Mouse (Mus musculus) urinary bladder, postnatal 10 days (tissue): Measurements from ENCODE around the gene Gm49601.

Experiments used
- DNase-seq: peaks from one replicate; pipeline ENCODE4 v3.0.0; 2022; ENCODE audit warnings: low spot score

Gene Gm49601

DNA sequence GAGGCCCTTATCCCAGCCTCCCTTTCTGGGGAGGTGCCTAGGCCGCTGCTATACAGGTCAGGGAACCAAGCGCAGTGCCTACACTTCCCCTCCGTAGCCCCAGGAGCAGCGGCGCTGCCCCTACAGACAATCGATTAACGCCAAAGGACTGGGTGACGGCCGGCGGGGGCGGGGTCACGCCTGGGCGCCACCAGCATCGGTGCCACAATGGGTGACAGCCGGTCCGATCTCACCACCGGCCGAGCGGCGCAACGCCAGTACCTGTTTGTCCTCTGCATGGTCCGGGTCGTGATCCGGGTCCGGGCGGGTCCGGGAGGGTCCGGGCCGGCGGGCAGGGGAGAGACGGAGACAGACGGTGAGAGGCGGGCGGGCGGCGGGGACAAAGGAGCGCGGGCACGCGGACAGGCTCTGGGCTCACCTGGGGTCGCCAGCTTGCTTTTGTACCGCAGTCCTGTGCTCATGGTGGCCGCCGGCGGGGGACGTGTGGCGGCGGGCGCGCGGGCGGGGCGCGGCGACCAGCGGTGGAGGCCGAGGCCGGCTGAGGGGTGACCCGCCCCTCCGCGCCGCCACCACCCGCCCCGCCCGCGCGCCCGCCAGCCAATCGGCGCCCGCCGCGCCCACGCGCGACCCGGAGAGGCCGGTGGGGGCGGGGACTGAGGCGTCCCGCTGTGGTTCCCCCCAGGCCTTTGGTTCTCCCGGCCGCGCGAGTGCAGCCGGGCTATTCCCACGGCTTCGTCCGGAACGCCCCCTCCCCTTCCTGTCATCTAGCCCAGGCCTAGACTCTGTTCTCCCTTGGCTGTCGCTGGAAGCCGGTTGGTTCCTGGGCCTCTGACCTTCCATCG is 3.4 kb upstream of the Gm49601 start, which contains the start of gene Sept5:
TSS of gene Sept5 (minus strand) at position 565 of the 842 bp plus-strand sequence.
- no peak for DNase-seq

DNA sequence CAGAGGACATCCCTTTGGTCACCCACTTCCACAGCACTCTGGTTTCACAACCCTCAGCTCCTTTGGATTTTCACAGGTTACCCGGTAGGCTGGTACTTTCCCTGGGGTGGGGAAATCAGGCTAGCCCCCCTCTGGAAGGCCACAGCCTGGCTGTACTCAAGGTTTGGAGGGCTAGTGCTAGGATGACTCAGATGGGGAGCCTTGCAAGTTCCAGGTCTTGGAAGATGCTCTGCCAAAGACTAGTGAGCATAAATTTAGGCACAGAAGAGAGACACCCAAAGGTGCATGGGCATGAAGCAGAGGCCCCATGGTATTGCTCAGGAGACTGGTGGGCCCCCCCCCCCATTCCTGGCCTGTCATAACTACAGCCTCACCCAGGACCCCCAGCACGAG is 2.7 kb upstream of the Gm49601 start:
- DNase-seq, result no peak

DNA sequence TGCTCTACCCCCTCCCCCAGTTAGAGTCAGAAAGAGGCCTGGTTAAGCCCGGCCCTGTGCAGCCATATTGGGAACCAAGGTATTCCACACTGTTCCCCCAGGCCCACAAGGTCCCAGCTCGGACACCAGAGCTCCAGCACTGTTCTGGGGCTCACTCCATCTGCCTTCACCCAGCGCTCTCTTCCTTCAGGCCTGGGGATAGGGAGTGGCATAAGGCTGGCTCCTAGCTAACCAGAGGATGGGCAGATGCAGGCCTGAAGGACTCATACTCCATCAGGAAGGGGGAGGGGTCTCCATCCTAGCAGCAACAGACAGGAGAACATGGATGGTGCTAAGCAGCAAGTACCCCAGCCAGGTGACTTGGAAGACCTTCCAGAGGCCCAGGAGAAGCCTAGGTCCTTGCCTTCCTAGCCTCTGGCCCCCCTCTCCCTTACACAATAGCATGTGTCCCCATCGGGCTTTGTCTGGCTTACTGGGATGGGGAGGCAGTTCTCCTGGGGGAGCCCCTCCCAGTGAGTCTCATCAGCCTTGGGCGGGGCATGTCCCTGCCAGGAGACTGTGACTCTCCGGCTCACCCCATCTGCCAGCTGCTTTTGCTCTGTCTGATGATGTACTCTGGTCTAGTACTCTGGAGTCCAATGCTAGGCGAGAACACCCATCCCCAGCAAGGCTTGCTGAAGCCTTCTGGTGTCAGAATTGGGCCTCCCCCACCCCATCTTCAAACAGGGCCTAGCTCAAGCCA is 2.1 kb upstream of the Gm49601 start:
- DNase-seq, result no peak

DNA sequence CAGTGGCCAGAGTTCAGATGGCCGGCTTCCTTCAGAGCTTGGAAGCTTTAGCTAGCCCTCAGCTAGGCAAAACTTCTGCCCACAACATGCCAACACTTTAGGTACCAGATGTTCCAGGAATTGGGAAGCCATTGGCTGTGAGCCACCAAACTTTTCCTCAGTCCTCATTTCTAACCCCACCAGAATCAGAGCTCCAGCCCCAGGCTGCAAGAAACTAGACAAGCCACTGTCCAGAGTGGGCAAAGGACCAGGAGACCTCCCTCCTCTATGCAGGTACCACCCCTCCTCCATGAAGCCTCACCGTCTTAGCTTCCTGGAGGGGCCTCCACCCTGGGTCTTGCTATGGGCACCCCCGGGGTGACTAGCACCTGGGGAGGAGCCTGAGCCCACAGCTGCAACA is 936 bp upstream of the Gm49601 start:
- DNase-seq, result no peak

DNA sequence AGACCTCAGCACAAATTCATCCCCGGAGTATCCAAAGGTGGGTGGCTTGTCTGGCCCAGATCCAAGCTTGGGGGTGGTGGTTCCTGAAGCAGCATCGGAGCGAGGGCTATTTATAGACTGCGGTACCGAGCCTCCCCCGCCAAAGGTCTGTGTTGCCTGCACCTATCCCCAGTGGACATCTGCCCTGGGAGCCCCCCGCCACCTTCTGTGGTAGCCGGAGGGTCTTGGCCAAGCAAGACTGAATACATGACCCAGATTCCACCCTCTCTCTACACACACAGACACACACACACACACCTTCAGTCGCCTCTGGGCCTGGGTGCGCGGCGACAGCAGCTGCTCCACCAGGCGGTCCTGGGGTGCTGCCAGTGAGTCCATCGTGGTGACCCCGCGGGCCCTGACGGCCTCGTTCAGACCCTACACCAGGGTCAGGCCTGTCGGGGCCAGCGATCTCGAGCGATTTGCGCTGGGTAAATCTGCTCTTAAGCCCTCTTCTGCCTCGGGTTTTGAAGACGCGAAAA is 376 bp downstream of the Gm49601 start:
- DNase-seq, result no peak

DNA sequence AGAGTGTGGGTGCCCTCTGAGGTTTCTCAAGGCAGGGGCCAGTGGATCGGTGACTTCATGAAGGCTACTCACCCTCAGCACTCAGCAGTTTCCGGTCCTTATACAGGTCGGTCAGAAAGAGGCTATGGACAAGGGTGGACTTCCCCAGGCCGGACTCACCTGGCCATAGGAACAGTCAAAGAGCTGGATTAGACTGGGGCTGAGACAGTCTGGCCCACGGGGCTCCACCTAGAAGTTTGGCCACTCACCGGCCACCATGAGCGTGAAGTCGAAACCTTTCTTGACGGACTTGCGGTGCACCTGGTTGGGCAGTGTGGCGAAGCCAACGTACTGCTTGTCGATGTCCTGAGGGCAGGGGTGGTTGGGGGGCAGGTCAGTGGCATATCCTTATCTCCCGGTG is 1.1 kb downstream of the Gm49601 start:
- DNase-seq, result no peak

DNA sequence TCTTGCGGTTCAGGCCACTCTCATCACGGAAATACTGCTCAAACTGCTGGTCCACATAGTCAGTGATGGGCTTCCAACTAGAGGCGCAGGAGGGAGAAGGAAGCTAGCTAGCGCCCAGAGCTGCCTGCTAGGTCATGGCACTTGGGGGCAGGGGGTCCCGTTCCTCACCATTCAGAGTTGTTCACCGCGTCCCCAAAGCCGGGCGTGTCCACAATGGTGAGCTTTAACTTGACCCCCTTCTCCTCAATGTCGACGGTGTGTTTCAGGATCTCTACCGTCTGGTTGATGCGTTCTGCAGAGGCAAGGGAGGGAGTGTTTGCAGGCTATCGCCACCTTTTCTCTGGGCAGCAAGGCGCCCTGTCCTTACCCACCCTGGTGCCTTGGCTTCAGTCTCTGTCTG is 1.6 kb downstream of the Gm49601 start:
- DNase-seq, result no peak

DNA sequence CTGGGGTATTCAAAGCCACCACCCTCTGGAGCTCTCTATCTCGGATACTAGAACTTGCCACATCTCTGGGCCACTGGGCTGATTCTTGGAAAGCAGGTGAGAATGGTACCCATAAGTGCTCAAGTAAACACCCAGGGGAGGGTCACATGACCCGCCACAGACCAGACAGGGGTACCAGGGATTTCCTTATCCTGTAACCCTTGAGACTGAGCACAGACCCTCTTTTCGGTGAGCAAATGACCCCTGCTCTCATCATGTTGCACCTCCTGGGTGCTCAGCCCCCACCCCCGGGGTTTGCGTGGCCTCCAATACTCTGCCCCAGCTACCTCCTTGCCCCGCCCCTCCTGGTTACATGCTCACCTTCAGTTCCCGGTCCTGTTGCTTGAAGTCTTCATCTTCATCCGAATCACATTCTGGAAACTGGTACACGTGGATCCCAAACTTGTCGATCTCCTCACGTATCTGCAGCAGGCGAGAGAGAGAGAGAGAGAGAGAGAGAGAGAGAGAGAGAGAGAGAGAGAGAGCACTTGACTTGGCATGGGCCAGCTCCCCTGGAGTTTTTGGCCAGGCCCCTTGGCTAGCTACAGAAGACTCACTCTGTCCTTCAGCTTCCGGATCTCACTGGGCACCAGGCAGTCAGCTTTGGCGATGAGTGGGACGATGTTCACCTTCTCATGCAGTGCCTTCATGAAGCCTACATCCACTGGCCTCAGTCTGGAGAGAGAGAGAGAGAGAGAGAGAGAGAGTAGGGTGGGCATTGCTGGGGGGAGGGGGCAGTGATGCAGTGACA is 2.3 kb downstream of the Gm49601 start:
- no peak for DNase-seq

DNA sequence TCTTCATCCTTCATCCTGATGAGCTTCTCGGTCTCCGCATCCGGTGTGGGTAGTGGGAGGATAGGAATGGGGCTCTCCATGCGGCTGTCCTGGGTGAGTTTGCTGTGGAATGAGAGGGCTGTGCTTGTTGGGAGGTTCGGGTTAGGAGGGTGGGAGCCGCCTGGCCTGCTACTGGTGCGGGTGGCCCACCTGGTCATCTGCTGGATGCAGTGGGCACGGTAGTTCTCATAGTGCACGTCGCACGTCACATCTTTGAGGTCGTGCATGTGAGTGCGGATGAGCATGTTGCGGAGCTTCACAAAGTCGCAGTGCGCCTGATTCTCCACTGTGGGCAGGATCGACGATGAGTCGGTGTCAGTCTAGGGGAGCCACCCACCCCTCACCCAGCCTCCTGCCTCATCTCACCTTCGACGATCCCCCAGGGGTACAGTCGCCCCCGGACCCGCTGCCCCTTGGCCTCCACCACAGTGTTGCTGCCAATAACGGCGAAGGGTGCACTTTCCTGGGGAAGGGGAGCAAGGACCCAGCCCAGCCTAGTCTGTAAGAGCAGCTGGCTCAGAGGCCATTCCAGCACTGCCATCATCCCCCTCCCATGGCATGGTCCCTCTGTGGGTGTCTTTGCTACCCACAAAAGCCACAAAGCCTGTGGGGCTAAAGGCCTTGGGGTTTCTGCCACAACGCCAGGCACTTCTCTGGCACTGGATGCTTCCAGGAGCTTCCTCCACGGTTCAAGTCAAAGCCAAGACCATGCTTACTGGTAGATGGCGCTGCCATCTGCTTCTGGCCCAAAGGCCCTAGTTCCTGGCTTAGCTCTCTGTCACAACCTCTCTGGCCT is 3.1 kb downstream of the Gm49601 start:
- DNase-seq, result no peak

DNA sequence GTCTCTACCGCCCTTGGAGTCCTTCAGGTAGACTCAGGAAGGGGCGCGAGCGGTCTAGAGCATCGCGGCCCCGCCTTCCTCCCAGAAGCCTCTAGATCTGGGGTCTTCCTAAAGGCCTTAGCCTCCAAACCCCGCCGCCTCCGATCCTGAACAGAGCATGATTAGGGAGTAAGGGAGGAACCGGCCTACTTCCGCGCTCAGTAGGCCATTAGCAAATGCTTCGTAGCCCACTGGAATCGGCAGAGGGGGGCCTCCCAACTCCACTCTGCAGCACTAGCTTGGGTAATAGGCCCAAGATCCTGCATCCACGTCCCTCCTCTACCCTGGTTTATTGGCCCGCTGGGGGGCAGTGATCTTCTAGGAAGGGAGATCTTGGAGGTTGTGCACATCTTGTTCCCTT is 4.2 kb downstream of the Gm49601 start, which contains the start of gene Gp1bb:
TSS of gene Gp1bb (minus strand) at position 385 of the 400 bp plus-strand sequence.
- DNase-seq, result no peak

DNA sequence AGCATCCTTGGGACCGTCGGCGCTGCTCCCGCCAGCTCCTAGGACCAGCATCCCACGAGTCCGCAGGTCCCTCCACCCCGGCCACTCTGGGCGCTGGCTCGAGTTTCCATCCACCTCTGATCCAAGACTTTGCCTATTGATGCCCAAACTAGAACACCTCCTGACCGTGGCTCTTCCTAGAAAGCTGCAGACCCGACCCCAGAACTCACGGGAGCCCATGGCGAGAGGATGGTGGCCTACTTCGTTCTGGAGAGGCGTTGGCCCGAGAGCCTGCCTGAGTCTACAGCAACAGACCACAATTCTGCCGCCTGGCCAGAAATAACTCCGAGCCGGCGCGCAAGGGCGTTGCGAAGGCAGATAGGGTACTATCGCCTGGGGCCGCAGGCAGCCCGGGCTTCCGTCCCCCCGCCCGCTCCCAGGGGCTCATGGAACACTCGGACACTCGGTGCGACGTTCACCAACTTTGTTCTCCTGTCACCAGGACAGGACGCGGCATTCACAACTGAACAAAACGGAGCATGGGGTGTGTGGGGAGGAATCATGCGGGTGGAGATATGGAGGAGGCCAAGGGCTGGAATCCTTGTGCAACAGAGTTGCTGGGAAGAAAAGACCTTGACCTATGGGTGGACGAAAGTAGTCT is 4.7 kb downstream of the Gm49601 start:
- DNase-seq, result no peak

DNA sequence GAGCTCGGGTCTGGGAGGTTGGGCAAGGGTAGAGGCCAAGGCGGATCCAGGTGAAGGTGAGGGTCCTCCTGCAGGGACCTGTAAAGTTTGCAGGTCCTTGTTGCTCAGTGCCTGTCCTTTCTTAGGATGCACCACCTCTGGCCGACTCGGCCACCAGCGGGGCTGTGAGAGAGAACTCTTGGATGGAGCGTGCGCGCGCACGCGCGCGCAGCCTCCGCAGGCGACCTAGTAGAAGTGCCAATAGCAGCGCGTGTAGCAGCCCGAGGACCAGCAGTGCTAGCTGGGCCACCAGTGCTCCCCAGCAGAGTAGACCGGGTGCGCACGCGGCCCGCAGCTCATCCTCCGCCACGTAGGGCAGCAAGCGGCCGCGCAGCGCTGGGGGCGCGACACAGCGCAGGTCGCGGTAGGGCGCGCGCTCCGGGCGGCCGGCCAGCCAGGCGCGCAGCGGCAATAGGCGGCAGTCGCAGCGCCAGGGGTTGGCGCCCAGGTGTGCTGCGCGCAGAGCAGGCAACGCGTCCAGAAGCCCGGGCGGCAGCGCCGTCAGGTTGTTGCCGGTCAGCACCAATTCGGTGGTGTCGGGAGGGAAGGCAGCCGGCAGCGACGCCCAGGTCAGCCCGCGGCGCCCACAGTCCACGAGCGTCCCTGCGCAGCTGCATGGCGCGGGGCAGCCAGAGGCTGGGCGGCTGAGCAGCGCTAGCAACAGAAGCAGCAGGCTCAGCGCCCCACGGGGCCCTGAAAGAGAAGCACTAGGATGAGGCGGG is 5.4 kb downstream of the Gm49601 start:
- no peak for DNase-seq

DNA sequence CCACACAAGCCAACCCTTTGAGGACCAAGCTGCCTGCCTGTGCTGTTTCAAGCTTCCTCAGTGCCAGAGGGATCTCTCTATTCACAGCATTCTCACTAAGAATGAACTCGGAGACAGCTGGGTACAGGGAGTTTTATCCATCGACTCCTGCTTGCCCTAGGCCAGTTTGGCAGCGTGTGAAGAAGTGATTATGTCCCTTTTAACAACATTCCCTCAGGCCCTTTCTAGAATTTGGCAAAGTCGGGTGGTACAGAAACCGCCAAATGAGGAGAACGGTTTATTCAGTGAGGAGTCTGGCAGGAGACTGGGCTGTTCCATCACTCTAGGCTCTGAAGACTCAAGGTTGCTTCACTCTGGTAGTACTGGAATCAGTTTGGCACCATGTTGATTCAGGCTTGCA is 6.0 kb downstream of the Gm49601 start:
- no peak for DNase-seq

DNA sequence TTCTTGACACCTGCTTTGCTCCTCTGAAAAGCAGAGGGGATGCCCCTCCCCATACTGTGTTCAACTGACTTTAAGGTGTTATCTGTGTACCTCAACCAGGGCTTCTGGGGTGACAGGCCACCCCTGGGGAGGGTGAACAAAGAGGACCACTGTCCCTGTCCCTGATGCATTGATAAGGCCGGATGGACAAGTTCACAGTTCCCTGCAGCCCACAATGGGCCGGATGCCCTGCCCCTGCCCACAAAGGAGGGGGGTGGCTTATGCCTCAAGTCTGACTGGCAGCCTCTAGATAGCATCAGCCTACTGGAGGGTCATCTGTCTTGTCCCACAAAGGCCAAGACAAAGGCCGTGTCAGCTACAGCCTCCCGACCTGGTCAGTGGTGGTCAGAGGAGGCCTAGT is 7.1 kb downstream of the Gm49601 start:
- no peak for DNase-seq

DNA sequence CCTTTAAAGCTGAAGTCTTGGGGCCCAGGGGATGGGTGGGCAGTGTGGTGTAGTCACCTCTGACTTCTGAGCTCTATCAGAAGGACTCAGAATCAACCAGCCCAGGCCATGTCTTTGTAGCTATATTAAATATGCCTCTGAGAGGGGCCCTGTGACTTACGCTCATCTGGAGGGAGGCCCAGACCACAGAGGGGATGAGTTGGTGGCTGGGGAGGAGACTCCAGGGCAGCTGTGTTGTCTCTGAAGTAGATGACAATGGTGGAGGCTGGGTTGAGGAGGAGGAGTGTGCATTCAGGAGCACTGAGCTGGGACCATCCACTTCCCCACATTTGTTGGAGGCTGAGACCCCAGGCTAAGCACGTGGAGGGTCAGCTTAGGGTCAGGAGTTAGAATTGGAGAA is 7.9 kb downstream of the Gm49601 start:
- DNase-seq, result no peak

DNA sequence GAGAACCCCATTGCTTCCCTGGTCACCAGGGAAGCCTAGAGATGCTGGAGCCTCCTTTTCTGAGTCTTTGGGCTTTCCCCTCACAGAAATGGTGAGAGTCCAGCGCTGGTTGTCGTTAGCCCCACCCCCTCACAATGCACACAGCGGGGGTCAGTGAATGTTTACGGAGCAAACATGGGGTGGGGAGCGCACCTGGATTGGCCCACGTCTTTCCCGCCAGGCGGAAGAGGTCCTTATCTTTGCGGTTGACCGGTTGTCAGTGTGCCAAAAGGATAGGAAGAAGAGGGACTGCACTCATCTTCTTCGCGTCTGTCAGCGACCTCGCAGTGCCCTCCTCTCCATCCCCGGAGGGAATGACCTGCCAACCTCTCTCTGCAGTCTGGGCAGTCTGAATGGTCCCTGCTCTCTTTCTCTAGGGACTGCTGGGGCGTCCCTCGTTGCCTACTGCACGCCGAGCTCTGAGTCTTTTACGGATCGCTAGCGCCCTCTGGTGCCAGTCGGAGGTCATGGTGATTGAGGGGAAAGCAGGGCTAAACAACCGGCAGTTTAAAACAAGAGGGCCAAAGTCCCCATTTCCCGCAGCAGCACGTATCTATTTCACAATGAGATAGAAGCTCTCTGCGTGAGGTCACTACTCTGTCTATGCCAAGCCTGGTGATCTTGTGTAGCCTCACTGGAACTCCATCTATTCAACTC is 8.7 kb downstream of the Gm49601 start:
- DNase-seq, result peak; percentile 57

DNA sequence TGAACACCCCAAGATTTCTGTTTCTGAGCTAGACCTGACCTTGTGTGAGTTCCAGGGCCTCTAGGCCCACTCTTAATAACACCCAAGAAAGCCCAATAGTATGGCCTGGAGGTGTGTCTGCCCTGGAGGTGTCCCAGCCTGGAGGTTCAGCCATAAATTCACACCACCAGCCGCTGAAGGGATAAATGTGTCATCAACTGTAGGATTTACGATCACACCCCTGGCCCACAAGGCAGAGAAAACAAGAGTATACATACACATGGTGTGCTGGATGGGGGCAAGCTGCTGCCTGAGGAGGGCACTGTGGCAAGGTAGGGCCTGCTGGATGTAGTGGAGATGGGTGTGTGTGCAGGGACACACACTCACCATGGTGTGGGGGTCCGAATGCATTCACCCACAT is 12.9 kb downstream of the Gm49601 start:
- no peak for DNase-seq

DNA sequence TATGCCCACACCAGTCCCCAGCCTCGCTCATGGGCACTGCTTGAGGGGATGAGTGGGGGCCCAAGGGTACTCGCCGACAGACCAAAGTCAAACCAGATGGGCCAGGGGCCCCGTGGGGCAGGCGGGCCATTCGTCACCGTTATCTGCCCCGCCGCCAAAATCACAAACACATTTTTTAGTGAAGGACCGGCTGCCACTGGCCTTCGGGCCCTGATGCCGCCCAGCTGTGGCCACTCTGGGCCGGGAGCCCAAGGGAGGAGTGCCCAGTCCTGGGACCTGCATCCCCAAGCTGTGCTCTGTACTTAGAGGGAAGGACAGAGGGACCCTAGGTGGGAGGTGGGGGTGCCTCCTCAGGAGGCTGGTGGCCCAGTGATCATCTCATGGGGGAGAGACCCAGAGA is 14.5 kb downstream of the Gm49601 start:
- no peak for DNase-seq

DNA sequence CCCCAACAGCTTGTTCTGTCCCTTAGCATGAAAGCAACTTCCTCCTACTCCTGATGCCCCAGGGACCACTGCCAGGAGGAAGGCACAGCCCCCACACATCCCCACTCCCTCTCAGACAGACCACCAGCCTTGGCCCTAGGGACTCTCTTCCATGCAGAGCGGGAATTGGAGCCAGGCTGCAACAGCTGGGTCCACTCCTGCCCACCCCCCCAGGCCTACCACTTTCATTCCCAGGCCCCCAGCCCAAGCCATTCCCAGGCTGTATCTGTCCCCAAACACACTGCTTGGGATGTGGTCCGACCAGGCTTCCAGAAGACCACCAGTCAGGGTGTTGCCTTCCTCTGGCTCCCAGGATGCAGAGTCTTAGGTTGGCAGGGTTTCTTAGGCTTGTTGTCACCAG is 17.1 kb downstream of the Gm49601 start:
- DNase-seq, result no peak

DNA sequence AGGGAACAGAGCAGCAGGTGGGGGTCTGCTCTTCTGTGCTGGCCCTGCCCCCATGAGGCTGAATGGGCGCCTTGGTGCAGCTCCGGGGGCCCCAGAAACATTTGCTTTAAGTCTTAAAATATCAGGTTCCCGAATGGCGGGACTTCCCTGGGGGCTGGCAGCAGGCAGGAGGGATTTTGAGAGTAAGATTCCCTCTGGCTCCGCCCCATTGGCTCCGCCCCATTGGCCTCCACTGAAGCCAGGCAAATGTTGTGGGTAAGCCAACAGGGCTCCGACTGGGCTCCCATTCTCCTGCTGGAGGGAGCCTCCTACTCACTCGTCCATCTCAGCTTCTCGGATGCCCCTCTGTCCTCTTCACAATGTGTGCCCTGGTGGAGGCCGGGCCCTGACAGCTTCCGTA is 18.0 kb downstream of the Gm49601 start:
- no peak for DNase-seq
